Mouse (Mus musculus): Measurements from ENCODE around the gene Allc.

GRCm38 (mm10) chr12:28625407-28625806 is 43.1 kb upstream of the Allc start:
- TF ChIP-seq HCFC1 (IDR thresholded peaks at IDR 0.05; ENCODE audit: borderline replicate concordance, insufficient read depth, low read length): no peak
- no peak for TF ChIP-seq ZNF384 (IDR thresholded peaks at IDR 0.05; ENCODE audit: low read depth, low read length)
